Mouse (Mus musculus) lung, embryonic 16.5 days (tissue): ENCODE results near the gene Eif4b. TPM values are rescaled to one million over a fixed set of nuclear protein-coding genes. Genes with fewer than 3 reads are reported as not detected.
A peak's percentile ranks its signal among the peaks of the same experiment; 100 is the strongest.

Experiments
- ATAC-seq: fragments of 200-750 bp; cut with Nextera tagmentation; 2 replicates; pipeline ENCODE4 v1.8.0; 2017; ENCODE audit warnings: low read depth, mild to moderate bottlenecking, moderate library complexity
- H3K27ac ChIP-seq: fragments of 300-500 bp; sonication (generic); 2 replicates; pipeline ENCODE4 v1.5.1; 2014; ENCODE audit warnings: mild to moderate bottlenecking, control low read depth, low read length
- H3K27me3 ChIP-seq: fragments of 300-500 bp; sonication (generic); 2 replicates; pipeline ENCODE4 v1.6.1; 2014; ENCODE audit warnings: low read depth, low read length, mixed read lengths; ENCODE audit not compliant: control insufficient read depth, insufficient read depth
- H3K36me3 ChIP-seq: fragments of 300-500 bp; sonication (generic); 2 replicates; pipeline ENCODE4 v1.6.1; 2014; ENCODE audit warnings: low read length; ENCODE audit not compliant: control insufficient read depth, insufficient read depth
- H3K4me1 ChIP-seq: fragments of 300-500 bp; sonication (generic); replicated peaks from 2 replicates; pipeline ENCODE4 v1.6.1; 2014; ENCODE audit warnings: low read length, mixed read lengths; ENCODE audit not compliant: control insufficient read depth, insufficient read depth
- H3K4me2 ChIP-seq: fragments of 300-500 bp; sonication (generic); 2 replicates; pipeline ENCODE4 v1.6.1; 2014; ENCODE audit warnings: low read depth, low read length, control low read depth
- H3K4me3 ChIP-seq: fragments of 300-500 bp; sonication (generic); 2 replicates; pipeline ENCODE4 v1.5.1; 2014; ENCODE audit warnings: mild to moderate bottlenecking, low read length, control low read depth
- H3K9ac ChIP-seq: fragments of 300-500 bp; sonication (generic); 2 replicates; pipeline ENCODE4 v1.6.1; 2014; ENCODE audit warnings: low read length, control low read depth
- H3K9me3 ChIP-seq: fragments of 300-500 bp; sonication (generic); 2 replicates; pipeline ENCODE4 v1.6.1; 2016; ENCODE audit warnings: low read length; ENCODE audit not compliant: control insufficient read depth
- WGBS: fragments of 180-500 bp; shearing (Covaris S2); extraction: QIAGEN DNeasy Blood & Tissue Kit; methylation state at CpG from one replicate; pipeline ENCODE4 v1.1.7; 2014; 5-methylcytosine and 5-hydroxymethylcytosine counted together
- polyA plus RNA-seq: library from polyadenylated mRNA; unstranded; fragments of >200 nt; fragmentation: Nextera tagmentation; extraction: Ambion mirVana; gene quantifications from 2 replicates; pipeline ENCODE4 v1.2.1, GENCODE M21; 2015

The Eif4b gene
- polyA plus RNA-seq, 1 experiment from 2014 or later, result 123 TPM

DNA sequence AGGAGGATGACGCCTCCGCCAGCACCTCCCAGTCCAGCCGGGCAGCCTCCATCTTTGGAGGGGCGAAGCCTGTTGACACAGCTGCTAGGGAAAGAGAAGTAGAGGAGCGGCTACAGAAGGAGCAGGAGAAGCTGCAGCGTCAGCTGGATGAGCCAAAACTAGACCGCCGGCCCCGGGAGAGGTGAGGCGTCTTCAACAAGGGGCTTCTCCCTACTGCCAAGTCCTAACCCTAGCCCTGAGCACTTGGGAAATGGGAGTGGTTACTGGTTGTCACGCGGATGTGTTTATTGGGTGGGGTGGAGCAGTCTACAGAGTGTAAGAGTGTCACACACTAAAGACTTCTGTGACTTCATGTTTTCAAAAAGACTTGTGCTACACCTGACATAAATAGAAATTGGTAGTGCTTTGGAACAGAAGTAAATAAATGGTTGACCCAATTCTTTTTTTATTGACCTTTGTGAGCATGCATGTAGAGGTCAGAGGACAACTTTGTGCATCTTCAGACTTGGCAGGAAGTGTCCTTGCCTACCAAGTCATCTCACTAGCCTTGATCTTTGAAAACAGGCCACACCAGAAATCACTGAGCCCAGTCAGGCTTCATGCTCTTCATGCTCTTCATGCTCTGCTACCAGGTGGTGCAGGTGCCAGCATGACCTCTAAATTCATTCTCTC, 16.5 kb downstream of the Eif4b start:
- no peak overlapping the region for H3K4me3 ChIP-seq
- no peaks in the 10 kb centered on the region for H3K27me3 ChIP-seq
- peaks cover 90% of the 10 kb centered on the region for H3K36me3 ChIP-seq
- ATAC-seq, result no peak
- no peak overlapping the region for H3K4me2 ChIP-seq
- no peaks in the 10 kb centered on the region for H3K9me3 ChIP-seq
- no peak overlapping the region for H3K9ac ChIP-seq
- WGBS, result 78% methylated on average over 12 of the region's 12 CpGs
- H3K27ac ChIP-seq, result no peak overlapping the region
- no peaks in the 10 kb centered on the region for H3K4me1 ChIP-seq

DNA sequence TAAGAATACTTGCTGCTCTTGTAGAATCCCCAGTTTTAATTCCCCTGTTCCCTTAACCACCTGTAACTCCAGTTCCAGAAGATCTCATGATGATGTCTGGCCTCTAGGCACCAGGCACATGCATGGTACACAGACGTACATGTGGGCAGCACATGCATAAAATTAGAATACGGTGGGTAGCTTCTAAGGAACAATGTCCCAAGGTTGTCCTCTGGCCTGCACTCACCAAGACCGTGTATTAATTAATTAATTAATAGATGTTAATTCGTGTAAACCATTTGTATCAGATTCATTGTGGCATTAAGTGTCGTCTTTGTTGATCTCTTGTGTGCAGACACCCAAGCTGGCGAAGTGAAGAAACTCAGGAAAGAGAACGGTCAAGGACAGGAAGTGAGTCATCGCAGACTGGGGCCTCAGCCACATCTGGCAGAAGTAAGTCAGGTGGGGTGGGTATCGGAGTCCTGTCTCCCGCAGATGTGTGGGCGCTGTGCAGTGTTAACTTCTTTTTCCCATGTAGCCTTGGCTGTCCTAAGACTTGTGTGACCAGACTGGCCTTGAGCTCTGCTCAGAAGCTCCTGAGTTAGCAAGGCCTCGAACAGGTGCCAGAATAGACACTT, 17.6 kb downstream of the Eif4b start:
- no peak for ATAC-seq
- WGBS, result 74% methylated on average over 12 of the region's 12 CpGs

DNA sequence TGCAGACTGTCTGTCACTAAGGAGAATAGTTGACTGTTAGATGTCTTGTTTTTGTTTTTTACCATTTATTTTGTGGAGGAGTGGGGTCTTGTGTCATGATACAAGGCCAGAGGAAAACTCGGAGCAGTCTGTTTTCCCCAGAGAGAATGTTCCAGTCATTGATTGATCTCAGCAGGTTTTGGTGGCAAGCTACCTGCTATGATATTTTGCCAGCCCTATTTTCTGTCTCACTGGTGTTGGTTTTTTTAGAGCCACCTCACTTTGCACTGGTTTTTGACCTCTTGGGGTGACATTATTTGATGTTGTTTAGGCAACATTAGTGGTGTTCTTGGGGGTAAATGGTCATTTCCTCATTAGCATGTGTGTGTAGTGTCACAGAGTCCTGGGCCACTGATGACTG, 18.1 kb downstream of the Eif4b start:
- Histone ChIP-seq H3K4me3 (no peak overlapping the region), H3K9me3 (no peaks in the 10 kb centered on the region), H3K27ac (no peak overlapping the region), H3K4me1 (no peaks in the 10 kb centered on the region), H3K27me3 (no peaks in the 10 kb centered on the region), H3K4me2 (no peak overlapping the region), H3K36me3 (peaks cover 86% of the 10 kb centered on the region), H3K9ac (no peak overlapping the region)
- ATAC-seq, result no peak
- WGBS, result 78% methylated on average over 1 of the region's 1 CpGs

More for the DNA sequence above, 17.6 kb downstream of the Eif4b start:
- no peaks in the 10 kb centered on the region for H3K27me3 ChIP-seq
- no peaks in the 10 kb centered on the region for H3K4me1 ChIP-seq
- H3K27ac ChIP-seq, result no peak overlapping the region
- H3K4me2 ChIP-seq, result no peak overlapping the region
- H3K9me3 ChIP-seq, result no peaks in the 10 kb centered on the region
- H3K9ac ChIP-seq, result no peak overlapping the region
- no peak overlapping the region for H3K4me3 ChIP-seq
- H3K36me3 ChIP-seq, result peaks cover 89% of the 10 kb centered on the region

DNA sequence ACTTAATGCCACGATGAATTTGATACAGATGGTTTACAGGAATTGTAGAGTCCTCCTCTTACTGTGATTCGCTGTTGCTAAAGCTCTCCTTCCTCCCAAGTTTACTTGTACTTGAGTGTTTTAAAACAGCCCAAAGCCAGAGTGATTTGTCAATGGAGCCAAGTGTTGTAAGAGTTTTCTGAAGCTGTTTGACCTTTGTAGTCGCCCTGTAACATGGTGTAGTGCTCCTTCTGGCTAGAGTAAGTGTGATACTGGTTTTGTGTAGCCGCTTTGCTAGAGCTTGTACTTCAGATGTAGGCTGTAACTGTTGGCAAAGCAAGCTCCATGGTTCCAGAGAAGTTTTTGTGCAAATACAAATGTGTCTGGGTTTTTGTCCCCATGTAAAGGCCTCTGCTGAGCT, 18.6 kb downstream of the Eif4b start:
- no peak for ATAC-seq
- peaks cover 82% of the 10 kb centered on the region for H3K36me3 ChIP-seq
- peaks cover 2% of the 10 kb centered on the region; the same call in 1 of the 2 replicates for H3K4me1 ChIP-seq
- WGBS, result 77% methylated on average over 4 of the region's 4 CpGs
- H3K4me3 ChIP-seq, result no peak overlapping the region
- H3K27me3 ChIP-seq, result no peaks in the 10 kb centered on the region
- no peaks in the 10 kb centered on the region for H3K9me3 ChIP-seq
- H3K9ac ChIP-seq, result no peak overlapping the region
- H3K27ac ChIP-seq, result no peak overlapping the region
- H3K4me2 ChIP-seq, result no peak overlapping the region

DNA sequence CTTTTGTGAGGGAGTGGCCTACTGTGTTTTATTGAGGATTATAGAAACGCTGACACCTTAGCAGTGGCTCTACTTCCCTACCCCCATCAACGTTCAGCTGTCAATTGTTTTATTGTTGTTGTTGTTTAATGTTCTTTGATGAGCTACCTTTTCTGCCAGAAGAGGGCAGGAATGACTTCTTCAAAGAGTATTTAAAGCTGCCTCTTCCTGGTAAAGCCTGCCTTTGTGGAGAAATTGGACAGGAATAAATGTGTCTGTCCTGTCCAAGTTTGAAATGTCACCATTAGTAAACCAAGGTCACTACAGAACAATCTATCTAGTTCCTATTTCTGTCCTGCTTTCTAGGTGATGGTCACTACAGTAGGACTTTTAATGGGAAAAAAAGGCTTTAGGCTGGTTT, 20.6 kb downstream of the Eif4b start:
- H3K4me1 ChIP-seq, result peaks cover 18% of the 10 kb centered on the region
- H3K9ac ChIP-seq, result no peak overlapping the region
- H3K36me3 ChIP-seq, result peaks cover 65% of the 10 kb centered on the region
- H3K27me3 ChIP-seq, result no peaks in the 10 kb centered on the region
- H3K27ac ChIP-seq, result no peak overlapping the region
- no peak for ATAC-seq
- no peaks in the 10 kb centered on the region for H3K9me3 ChIP-seq
- WGBS, result 56% methylated on average over 2 of the region's 2 CpGs
- H3K4me3 ChIP-seq, result no peak overlapping the region
- no peak overlapping the region for H3K4me2 ChIP-seq

DNA sequence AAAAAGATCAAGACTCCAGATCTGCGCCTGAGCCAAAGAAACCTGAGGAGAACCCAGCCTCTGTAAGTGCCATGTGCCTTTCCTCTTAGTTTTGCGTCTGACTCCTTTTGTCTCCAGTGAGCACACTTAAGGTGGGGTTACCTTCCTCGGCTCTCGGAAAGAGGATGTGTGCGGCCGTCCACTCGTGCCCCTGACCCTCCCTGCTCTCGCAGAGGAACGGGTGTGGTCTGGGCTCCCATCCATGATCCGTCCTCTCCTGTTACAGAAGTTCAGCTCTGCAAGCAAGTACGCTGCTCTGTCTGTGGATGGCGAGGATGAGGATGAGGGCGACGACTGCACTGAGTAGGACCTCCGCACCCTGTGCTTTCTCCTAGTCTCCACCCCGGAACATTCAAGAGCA, 21.4 kb downstream of the Eif4b start:
- no peak overlapping the region for H3K4me2 ChIP-seq
- H3K9me3 ChIP-seq, result no peaks in the 10 kb centered on the region
- H3K27me3 ChIP-seq, result no peaks in the 10 kb centered on the region
- H3K36me3 ChIP-seq, result peaks cover 57% of the 10 kb centered on the region
- no peak overlapping the region for H3K9ac ChIP-seq
- no peak overlapping the region for H3K4me3 ChIP-seq
- 77% methylated on average over 16 of the region's 16 CpGs for WGBS
- H3K27ac ChIP-seq, result no peak overlapping the region
- H3K4me1 ChIP-seq, result peaks cover 24% of the 10 kb centered on the region
- ATAC-seq, result no peak

DNA sequence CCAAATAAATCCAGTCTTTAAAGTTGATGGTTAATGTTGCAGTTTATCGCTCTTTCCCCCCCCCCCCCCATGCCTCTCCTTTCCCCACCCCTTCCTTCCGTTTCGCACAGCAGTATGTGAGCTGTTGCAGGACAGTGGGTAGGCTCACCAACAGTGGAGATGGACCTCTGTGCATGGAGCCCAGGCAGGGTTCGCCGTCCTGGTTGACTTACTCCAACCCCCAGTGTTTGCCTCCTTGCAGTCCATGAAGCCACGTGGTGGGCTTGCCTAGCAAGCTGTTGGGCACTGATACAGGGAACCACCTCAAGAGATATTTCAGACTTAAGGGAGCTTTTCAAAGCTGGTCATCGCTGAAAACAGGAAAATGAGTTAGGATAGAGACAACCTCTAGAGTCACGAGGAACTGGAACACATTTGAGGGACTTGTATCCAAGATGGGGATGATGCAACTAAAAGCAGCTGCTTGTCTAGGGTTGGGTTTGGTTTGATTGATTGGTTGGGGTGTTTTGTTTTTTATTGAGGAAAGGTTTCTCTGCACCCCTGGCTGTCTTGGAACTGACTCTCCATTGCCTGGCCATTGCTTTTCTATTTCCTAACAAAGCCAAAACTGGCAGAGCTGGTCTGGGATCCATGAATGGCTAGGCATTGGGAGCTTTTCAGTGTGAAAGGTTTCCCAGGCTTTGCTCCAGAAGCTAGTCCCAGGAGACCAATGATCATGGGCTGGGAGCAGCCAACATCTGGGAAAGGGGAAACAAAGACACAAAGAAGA, 23.8 kb downstream of the Eif4b start:
- Histone ChIP-seq H3K27me3 (no peaks in the 10 kb centered on the region), H3K4me1 (peaks cover 42% of the 10 kb centered on the region), H3K36me3 (peaks cover 35% of the 10 kb centered on the region), H3K27ac (0 out of 2 replicates have a peak overlapping the region, but pooled peaks have one; percentile 37), H3K9me3 (no peaks in the 10 kb centered on the region), H3K4me3 (no peak overlapping the region), H3K9ac (no peak overlapping the region), H3K4me2 (no peak overlapping the region)
- ATAC-seq, result no peak
- 62% methylated on average over 8 of the region's 8 CpGs for WGBS

DNA sequence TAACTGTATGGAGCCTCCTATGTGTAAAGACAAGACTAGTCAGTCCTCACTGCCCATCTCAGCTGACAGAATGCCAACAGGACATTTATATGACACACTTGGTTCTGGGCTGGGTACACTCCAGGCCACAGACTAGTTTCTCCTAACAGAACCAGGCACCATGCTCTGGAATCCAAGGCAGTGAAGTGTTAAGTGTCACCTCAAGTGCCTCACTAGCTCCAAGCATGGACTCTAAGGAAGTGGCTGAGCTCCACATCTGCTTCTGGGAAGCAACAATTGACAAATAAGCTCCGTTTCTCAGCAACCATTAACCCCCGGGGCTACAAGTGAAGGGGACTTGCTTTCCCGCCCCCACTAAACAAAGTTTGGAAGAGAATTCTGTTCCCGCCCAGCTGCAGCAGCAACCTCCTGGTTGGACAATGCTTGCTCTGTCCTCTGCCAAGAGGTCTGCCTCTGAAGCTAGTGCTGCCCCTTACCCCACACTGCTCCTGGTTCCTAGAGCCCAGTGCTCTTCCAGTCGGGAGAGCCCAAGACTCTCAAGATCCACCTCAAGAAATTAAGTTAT, 24.5 kb downstream of the Eif4b start:
- peaks cover 28% of the 10 kb centered on the region for H3K36me3 ChIP-seq
- H3K4me3 ChIP-seq, result no peak overlapping the region
- H3K9ac ChIP-seq, result no peak overlapping the region
- H3K4me2 ChIP-seq, result no peak overlapping the region
- H3K4me1 ChIP-seq, result peaks cover 49% of the 10 kb centered on the region
- no peak for ATAC-seq
- no peak overlapping the region for H3K27ac ChIP-seq
- 24% methylated on average over 5 of the region's 5 CpGs for WGBS
- H3K9me3 ChIP-seq, result no peaks in the 10 kb centered on the region
- H3K27me3 ChIP-seq, result no peaks in the 10 kb centered on the region

DNA sequence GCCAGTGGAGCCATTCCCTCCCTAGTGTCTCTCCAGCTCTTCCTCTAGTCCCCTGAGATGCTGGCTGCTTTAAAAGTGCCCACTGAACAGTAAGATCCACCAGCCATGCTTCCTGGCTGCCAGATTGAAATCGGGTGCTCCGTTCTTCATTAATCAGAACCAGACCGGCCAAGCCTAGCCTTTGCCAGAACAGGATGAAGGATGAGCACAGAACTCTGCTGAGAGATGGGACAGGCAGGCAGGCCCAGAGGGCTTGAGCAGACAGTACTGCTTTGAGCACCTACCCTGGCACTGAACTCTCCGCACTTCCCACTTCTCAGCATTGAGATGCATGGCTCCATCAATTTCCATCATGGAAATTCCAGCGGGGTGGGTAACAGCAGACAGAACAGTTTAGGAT, 25.7 kb downstream of the Eif4b start:
- peaks cover 17% of the 10 kb centered on the region for H3K36me3 ChIP-seq
- peak overlapping the region; percentile 94; the same call in 1 of the 2 replicates for H3K9ac ChIP-seq
- H3K27ac ChIP-seq, result peak overlapping the region; percentile 100
- H3K4me2 ChIP-seq, result peak overlapping the region; percentile 90
- peak overlapping the region; percentile 66 for H3K4me3 ChIP-seq
- H3K9me3 ChIP-seq, result no peaks in the 10 kb centered on the region
- 35% methylated on average over 5 of the region's 5 CpGs for WGBS
- peaks cover 60% of the 10 kb centered on the region for H3K4me1 ChIP-seq
- no peaks in the 10 kb centered on the region for H3K27me3 ChIP-seq
- ATAC-seq, result no peak
